Mouse (Mus musculus): ENCODE data around the gene Nek3. TPM values are rescaled to one million over a fixed set of nuclear protein-coding genes. Genes with fewer than 3 reads are reported as not detected.

Gene Nek3
- polyA plus RNA-seq (2015; fragmentation: Nextera tagmentation; extraction: Ambion mirVana) = 6.9 and 7.1 TPM in 2 replicates

GRCm38 (mm10) chr8:22166080-22166603 lies at the start of gene Nek3:
TSS of gene Nek3 (minus strand) at chr8:22166435.
- Histone ChIP-seq H3K27ac (ENCODE audit: low read length) (peak within 1 kb of the TSS; percentile 91), H3K36me3 (ENCODE audit: control insufficient read depth, insufficient read depth) (no peaks in the 10 kb centered on the region), H3K4me3 (replicated peaks; ENCODE audit: low read length) (peak within 1 kb of the TSS; percentile 70), H3K4me2 (ENCODE audit: low read length) (peak within 1 kb of the TSS; percentile 52), H3K9ac (replicated peaks; ENCODE audit: low read depth, low read length) (peak within 1 kb of the TSS; percentile 71), H3K9me3 (ENCODE audit: control insufficient read depth, low read length) (no peaks in the 10 kb centered on the region), H3K4me1 (replicated peaks; ENCODE audit: control insufficient read depth, insufficient read depth, low read length) (peaks cover 12% of the 10 kb centered on the region), H3K27me3 (replicated peaks; ENCODE audit: control insufficient read depth, insufficient read depth, low read length) (no peaks in the 10 kb centered on the region)
- peak; percentile 99 for ATAC-seq
- WGBS = under 1% methylated on average over 31 of the region's 43 CpGs

GRCm38 (mm10) chr8:22214826-22215225 lies 48.6 kb upstream of the Nek3 start:
- Histone ChIP-seq H3K9me3 (ENCODE audit: control insufficient read depth, low read length) (no peaks in the 10 kb centered on the region), H3K27ac (ENCODE audit: low read length) (no peak overlapping the region), H3K9ac (replicated peaks; ENCODE audit: low read depth, low read length) (no peak overlapping the region), H3K27me3 (replicated peaks; ENCODE audit: control insufficient read depth, insufficient read depth, low read length) (no peaks in the 10 kb centered on the region), H3K4me2 (ENCODE audit: low read length) (no peak overlapping the region), H3K4me3 (replicated peaks; ENCODE audit: low read length) (no peak overlapping the region), H3K36me3 (ENCODE audit: control insufficient read depth, insufficient read depth) (peaks cover 40% of the 10 kb centered on the region), H3K4me1 (replicated peaks; ENCODE audit: control insufficient read depth, insufficient read depth, low read length) (no peaks in the 10 kb centered on the region)
- 97% methylated on average over 10 of the region's 10 CpGs for WGBS
- no peak for ATAC-seq

- no peak overlapping the region for H3K4me3 ChIP-seq (replicated peaks; ENCODE audit: low read length)
- no peak overlapping the region for H3K9ac ChIP-seq (replicated peaks; ENCODE audit: low read depth, low read length)
- H3K27ac ChIP-seq (ENCODE audit: low read length) = no peak overlapping the region
- H3K4me1 ChIP-seq (replicated peaks; ENCODE audit: control insufficient read depth, insufficient read depth, low read length) = no peaks in the 10 kb centered on the region
- H3K4me2 ChIP-seq (ENCODE audit: low read length) = no peak overlapping the region
- no peaks in the 10 kb centered on the region for H3K9me3 ChIP-seq (ENCODE audit: control insufficient read depth, low read length)
- no peaks in the 10 kb centered on the region for H3K27me3 ChIP-seq (replicated peaks; ENCODE audit: control insufficient read depth, insufficient read depth, low read length)
- 50% methylated on average over 5 of the region's 5 CpGs for WGBS
- peaks cover 17% of the 10 kb centered on the region for H3K36me3 ChIP-seq (ENCODE audit: control insufficient read depth, insufficient read depth)
- no peak for ATAC-seq
Measured at GRCm38 (mm10) chr8:22209012-22209411, 42.8 kb upstream of the Nek3 start.

GRCm38 (mm10) chr8:22207535-22207934 lies 41.3 kb upstream of the Nek3 start:
- peaks cover 13% of the 10 kb centered on the region for H3K36me3 ChIP-seq (ENCODE audit: control insufficient read depth, insufficient read depth)
- H3K4me3 ChIP-seq (replicated peaks; ENCODE audit: low read length) = no peak overlapping the region
- no peak for ATAC-seq
- no peak overlapping the region for H3K9ac ChIP-seq (replicated peaks; ENCODE audit: low read depth, low read length)
- H3K27me3 ChIP-seq (replicated peaks; ENCODE audit: control insufficient read depth, insufficient read depth, low read length) = no peaks in the 10 kb centered on the region
- H3K4me1 ChIP-seq (replicated peaks; ENCODE audit: control insufficient read depth, insufficient read depth, low read length) = no peaks in the 10 kb centered on the region
- H3K9me3 ChIP-seq (ENCODE audit: control insufficient read depth, low read length) = no peaks in the 10 kb centered on the region
- H3K4me2 ChIP-seq (ENCODE audit: low read length) = no peak overlapping the region
- H3K27ac ChIP-seq (ENCODE audit: low read length) = no peak overlapping the region
- WGBS = 86% methylated on average over 4 of the region's 4 CpGs

- 99% methylated on average over 8 of the region's 8 CpGs for WGBS
Measured at GRCm38 (mm10) chr8:22199481-22199880, 33.2 kb upstream of the Nek3 start.

GRCm38 (mm10) chr8:22197914-22198313 lies 31.7 kb upstream of the Nek3 start:
- Histone ChIP-seq H3K9ac (replicated peaks; ENCODE audit: low read depth, low read length) (no peak overlapping the region), H3K4me3 (replicated peaks; ENCODE audit: low read length) (no peak overlapping the region), H3K27ac (ENCODE audit: low read length) (no peak overlapping the region), H3K36me3 (ENCODE audit: control insufficient read depth, insufficient read depth) (peaks cover 12% of the 10 kb centered on the region), H3K4me2 (ENCODE audit: low read length) (no peak overlapping the region), H3K4me1 (replicated peaks; ENCODE audit: control insufficient read depth, insufficient read depth, low read length) (peaks cover 11% of the 10 kb centered on the region), H3K27me3 (replicated peaks; ENCODE audit: control insufficient read depth, insufficient read depth, low read length) (no peaks in the 10 kb centered on the region), H3K9me3 (ENCODE audit: control insufficient read depth, low read length) (no peaks in the 10 kb centered on the region)
- ATAC-seq = no peak
- WGBS = 93% methylated on average over 6 of the region's 6 CpGs

More at GRCm38 (mm10) chr8:22199481-22199880, 33.2 kb upstream of the Nek3 start:
- H3K27me3 ChIP-seq (replicated peaks; ENCODE audit: control insufficient read depth, insufficient read depth, low read length) = no peaks in the 10 kb centered on the region
- no peak overlapping the region for H3K4me3 ChIP-seq (replicated peaks; ENCODE audit: low read length)
- ATAC-seq = no peak
- no peak overlapping the region for H3K27ac ChIP-seq (ENCODE audit: low read length)
- no peak overlapping the region for H3K4me2 ChIP-seq (ENCODE audit: low read length)
- H3K36me3 ChIP-seq (ENCODE audit: control insufficient read depth, insufficient read depth) = peaks cover 12% of the 10 kb centered on the region
- peaks cover under 1% of the 10 kb centered on the region for H3K4me1 ChIP-seq (replicated peaks; ENCODE audit: control insufficient read depth, insufficient read depth, low read length)
- H3K9ac ChIP-seq (replicated peaks; ENCODE audit: low read depth, low read length) = no peak overlapping the region
- H3K9me3 ChIP-seq (ENCODE audit: control insufficient read depth, low read length) = no peaks in the 10 kb centered on the region

- H3K27me3 ChIP-seq (replicated peaks; ENCODE audit: control insufficient read depth, insufficient read depth, low read length) = no peaks in the 10 kb centered on the region
- H3K4me2 ChIP-seq (ENCODE audit: low read length) = peak overlapping the region; percentile 72
- H3K4me3 ChIP-seq (replicated peaks; ENCODE audit: low read length) = peak overlapping the region; percentile 81
- H3K4me1 ChIP-seq (replicated peaks; ENCODE audit: control insufficient read depth, insufficient read depth, low read length) = peaks cover 11% of the 10 kb centered on the region
- H3K27ac ChIP-seq (ENCODE audit: low read length) = peak overlapping the region; percentile 94
- WGBS = 12% methylated on average over 12 of the region's 12 CpGs
- no peaks in the 10 kb centered on the region for H3K36me3 ChIP-seq (ENCODE audit: control insufficient read depth, insufficient read depth)
- H3K9me3 ChIP-seq (ENCODE audit: control insufficient read depth, low read length) = no peaks in the 10 kb centered on the region
- peak overlapping the region; percentile 95 for H3K9ac ChIP-seq (replicated peaks; ENCODE audit: low read depth, low read length)
- ATAC-seq = peak; percentile 26; the same call in 1 of the 2 replicates
Measured at GRCm38 (mm10) chr8:22193432-22194010, 27.3 kb upstream of the Nek3 start.

GRCm38 (mm10) chr8:22192660-22193431 lies 26.6 kb upstream of the Nek3 start, which contains the start of gene Vps36:
TSS of gene Vps36 (plus strand) at chr8:22192809.
- Histone ChIP-seq H3K4me3 (replicated peaks; ENCODE audit: low read length) (peak within 1 kb of the TSS; percentile 81), H3K9me3 (ENCODE audit: control insufficient read depth, low read length) (no peaks in the 10 kb centered on the region), H3K27me3 (replicated peaks; ENCODE audit: control insufficient read depth, insufficient read depth, low read length) (no peaks in the 10 kb centered on the region), H3K27ac (ENCODE audit: low read length) (peak within 1 kb of the TSS; percentile 94), H3K4me1 (replicated peaks; ENCODE audit: control insufficient read depth, insufficient read depth, low read length) (peaks cover 11% of the 10 kb centered on the region), H3K9ac (replicated peaks; ENCODE audit: low read depth, low read length) (peak within 1 kb of the TSS; percentile 95), H3K36me3 (ENCODE audit: control insufficient read depth, insufficient read depth) (no peaks in the 10 kb centered on the region), H3K4me2 (ENCODE audit: low read length) (peak within 1 kb of the TSS; percentile 72)
- ATAC-seq = peak; percentile 94
- under 1% methylated on average over 71 of the region's 73 CpGs for whole genome bisulfite sequencing

Measured in forebrain, embryonic 16.5 days (tissue).